Mouse (Mus musculus) brown adipose tissue, adult 24 weeks (tissue): ENCODE measurements around the gene Entpd8. TPM values are rescaled to one million over a fixed set of nuclear protein-coding genes. Genes with fewer than 3 reads are reported as not detected.

Experiments
- H3K27ac ChIP-seq: fragments of 200-500 bp; replicated peaks from 2 replicates; pipeline ENCODE4 v1.5.1; 2012; ENCODE audit warnings: low read depth, mild to moderate bottlenecking, low read length
- H3K4me1 ChIP-seq: fragments of 200-500 bp; 2 replicates; pipeline ENCODE4 v1.6.1; 2012; ENCODE audit warnings: low read length, mixed read lengths; ENCODE audit not compliant: control insufficient read depth, insufficient read depth, insufficient read length
- H3K4me3 ChIP-seq: fragments of 200-500 bp; 2 replicates; pipeline ENCODE4 v1.5.1; 2012; ENCODE audit warnings: low read depth, mild to moderate bottlenecking, low read length, moderate library complexity; ENCODE audit not compliant: insufficient read depth
- polyA plus RNA-seq: library from polyadenylated mRNA; stranded (reverse); fragments of >200 nt; gene quantifications from 2 replicates; pipeline ENCODE4 v1.2.4, GENCODE M21; 2012; ENCODE audit not compliant: missing spikeins, insufficient read depth, insufficient read length

Gene Entpd8
- polyA plus RNA-seq, 1 experiment, result not detected

- Histone ChIP-seq H3K4me1 (no peaks in the 10 kb centered on the region), H3K4me3 (no peak overlapping the region), H3K27ac (no peak overlapping the region)
Observed at GRCm38 (mm10) chr2:25072398-25072797, 7.7 kb upstream of the Entpd8 start.

GRCm38 (mm10) chr2:25075506-25075905, 4.6 kb upstream of the Entpd8 start:
- no peaks in the 10 kb centered on the region for H3K4me1 ChIP-seq
- no peak overlapping the region for H3K4me3 ChIP-seq
- H3K27ac ChIP-seq, result no peak overlapping the region

GRCm38 (mm10) chr2:25078967-25079366, 1.1 kb upstream of the Entpd8 start:
- no peak overlapping the region for H3K4me3 ChIP-seq
- no peak overlapping the region for H3K27ac ChIP-seq
- no peaks in the 10 kb centered on the region for H3K4me1 ChIP-seq

- no peak overlapping the region for H3K27ac ChIP-seq
- no peak overlapping the region for H3K4me3 ChIP-seq
- H3K4me1 ChIP-seq, result no peaks in the 10 kb centered on the region
Observed at GRCm38 (mm10) chr2:25083697-25084096, 3.6 kb downstream of the Entpd8 start.

- no peak overlapping the region for H3K4me3 ChIP-seq
- no peaks in the 10 kb centered on the region for H3K4me1 ChIP-seq
- H3K27ac ChIP-seq, result no peak overlapping the region
Observed at GRCm38 (mm10) chr2:25085571-25085970, 5.5 kb downstream of the Entpd8 start.

GRCm38 (mm10) chr2:25087842-25088241, 7.7 kb downstream of the Entpd8 start:
- Histone ChIP-seq H3K27ac (no peak overlapping the region), H3K4me3 (no peak overlapping the region), H3K4me1 (no peaks in the 10 kb centered on the region)

- no peak overlapping the region for H3K4me3 ChIP-seq
- no peak overlapping the region for H3K27ac ChIP-seq
- H3K4me1 ChIP-seq, result no peaks in the 10 kb centered on the region
Observed at GRCm38 (mm10) chr2:25088636-25089035, 8.5 kb downstream of the Entpd8 start.

GRCm38 (mm10) chr2:25094785-25095108, 14.6 kb downstream of the Entpd8 start:
- no peak overlapping the region for H3K27ac ChIP-seq
- no peak overlapping the region for H3K4me3 ChIP-seq

GRCm38 (mm10) chr2:25095109-25095850, 15.2 kb downstream of the Entpd8 start, which contains the start of gene Noxa1:
Gene Noxa1, minus strand, starts transcription at chr2:25095149.
- Histone ChIP-seq H3K4me1 (no peaks in the 10 kb centered on the region), H3K4me3 (no peak within 1 kb of the TSS), H3K27ac (no peak within 1 kb of the TSS)

More at GRCm38 (mm10) chr2:25094785-25095108, 14.6 kb downstream of the Entpd8 start:
- H3K4me1 ChIP-seq, result no peaks in the 10 kb centered on the region

GRCm38 (mm10) chr2:25098005-25098615, 18.0 kb downstream of the Entpd8 start:
- Histone ChIP-seq H3K4me3 (no peak overlapping the region), H3K4me1 (no peaks in the 10 kb centered on the region), H3K27ac (no peak overlapping the region)

- Histone ChIP-seq H3K27ac (no peak overlapping the region), H3K4me3 (no peak overlapping the region), H3K4me1 (no peaks in the 10 kb centered on the region)
Observed at GRCm38 (mm10) chr2:25098956-25099355, 18.9 kb downstream of the Entpd8 start.

GRCm38 (mm10) chr2:25099703-25100102, 19.6 kb downstream of the Entpd8 start:
- no peak overlapping the region for H3K4me3 ChIP-seq
- no peak overlapping the region for H3K27ac ChIP-seq
- no peaks in the 10 kb centered on the region for H3K4me1 ChIP-seq

GRCm38 (mm10) chr2:25104122-25104521, 24.0 kb downstream of the Entpd8 start:
- Histone ChIP-seq H3K4me3 (no peak overlapping the region), H3K4me1 (peaks cover 7% of the 10 kb centered on the region; the same call in 1 of the 2 replicates), H3K27ac (no peak overlapping the region)

- H3K4me3 ChIP-seq, result no peak overlapping the region
- peak overlapping the region; percentile 13; the same call in 1 of the 2 replicates for H3K27ac ChIP-seq
- peaks cover 13% of the 10 kb centered on the region for H3K4me1 ChIP-seq
Observed at GRCm38 (mm10) chr2:25106045-25106444, 25.9 kb downstream of the Entpd8 start.

GRCm38 (mm10) chr2:25109487-25109886, 29.4 kb downstream of the Entpd8 start:
- no peak overlapping the region for H3K4me3 ChIP-seq
- H3K27ac ChIP-seq, result no peak overlapping the region
- peaks cover 22% of the 10 kb centered on the region for H3K4me1 ChIP-seq
